Mouse (Mus musculus) embryonic fibroblast, embryonic 13.5 days (primary cell): ENCODE data around the gene Mex3d.

Experiments
- CTCF ChIP-seq: IDR thresholded peaks from 2 replicates; pipeline ENCODE4 v1.5.1; 2011; ENCODE audit warnings: mild to moderate bottlenecking, control low read depth, low read length, moderate library complexity, borderline replicate concordance; ENCODE audit not compliant: insufficient read depth
- POLR2A ChIP-seq: IDR thresholded peaks from 2 replicates; pipeline ENCODE4 v1.6.1; 2011; ENCODE audit warnings: low read depth, mild to moderate bottlenecking, control low read depth, low read length, moderate library complexity

DNA sequence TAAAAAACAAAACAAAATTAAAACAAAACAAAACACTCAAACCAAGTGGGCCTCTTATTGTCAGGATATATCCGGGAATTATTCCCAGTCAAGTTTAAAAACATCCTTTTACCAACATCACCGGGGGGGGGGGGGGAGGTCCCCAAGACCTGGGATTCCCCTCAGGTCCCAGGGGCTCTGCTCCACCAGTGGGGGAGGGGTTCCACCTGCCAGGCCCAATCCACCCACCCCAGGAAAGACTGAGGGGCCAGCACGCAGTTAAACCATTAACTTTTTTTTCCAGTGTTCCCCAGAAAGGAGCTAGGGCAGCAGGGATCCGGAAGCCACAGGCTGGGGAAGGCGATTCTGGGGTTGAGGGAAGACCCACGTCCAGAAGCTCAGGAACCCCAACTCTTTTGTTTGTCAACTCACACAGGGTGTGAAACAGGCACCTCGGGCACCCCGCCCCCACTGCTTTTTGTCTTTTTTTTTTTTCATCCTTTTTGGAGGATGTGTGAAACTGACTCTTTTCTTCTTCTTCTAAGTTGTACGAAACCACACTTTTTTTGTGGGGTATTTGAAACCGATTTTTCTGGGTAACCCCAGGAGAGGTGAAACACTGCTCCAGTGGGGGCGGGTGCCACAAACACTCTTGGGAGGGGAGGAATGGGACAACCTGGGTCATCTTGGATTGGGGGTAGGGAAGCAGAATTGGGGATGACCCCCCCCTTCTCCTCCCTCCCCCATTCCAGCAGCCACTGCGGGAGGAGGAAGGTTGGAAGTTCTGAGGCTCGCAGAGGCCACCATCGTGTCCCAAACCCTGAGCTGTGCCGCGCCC is 44.3 kb upstream of the Mex3d start:
- TF ChIP-seq POLR2A (no peak), CTCF (no peak)
